19 mouse cellular contexts compared by ENCODE assay signal in the genomic region with DNA sequence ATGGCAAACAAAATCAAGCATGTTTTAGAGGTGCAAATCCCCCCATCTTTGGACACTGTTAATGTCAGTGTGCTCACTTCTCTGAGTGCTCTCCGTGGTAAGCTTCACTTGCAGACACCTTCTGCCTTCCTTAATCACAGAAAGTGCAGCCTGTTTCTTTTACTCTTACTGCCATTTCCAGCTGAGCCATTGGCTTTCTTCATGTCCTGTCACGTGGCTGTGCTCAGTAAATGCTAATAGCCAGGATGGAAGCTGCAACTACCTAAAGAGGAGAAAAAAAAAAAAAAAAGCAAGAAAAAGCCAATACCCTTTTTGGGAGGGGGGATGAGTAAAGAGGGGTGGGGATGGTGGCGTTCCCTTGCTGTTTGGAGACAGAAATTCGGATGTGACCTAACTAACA.
DNase-seq lines count a peak whose midpoint lies in the region; ATAC-seq lines count a peak whose summit lies in the region.
"Had no signal": no experiment of that assay in that cellular context is flagged by ENCODE, and none has a peak within 500 bp of the region (broad histone marks: within the 10 kb centered on the region; RNA-seq: fewer than 3 reads in every experiment).

No protein-coding gene starts in this region.

- no peak overlapping the region for H3K9ac ChIP-seq in midbrain, embryonic 13.5 days (replicated peaks)
- H3K9ac ChIP-seq in midbrain, embryonic 15.5 days: no peak overlapping the region
- H3K9ac ChIP-seq: limb, embryonic 13.5 days; liver, embryonic 12.5 days; stomach, embryonic 15.5 days had no signal

- H3K4me3 ChIP-seq in midbrain, embryonic 13.5 days (replicated peaks): no peak overlapping the region
- no peak overlapping the region for H3K4me3 ChIP-seq in midbrain, embryonic 10.5 days
- H3K4me3 ChIP-seq in midbrain, embryonic 15.5 days: no peak overlapping the region
- H3K4me3 ChIP-seq: limb, embryonic 13.5 days; liver, embryonic 12.5 days; stomach, embryonic 15.5 days had no signal

- peak; percentile 14 for DNase-seq in heart, adult 11 months
- DNase-seq in heart, postnatal 36 days: no peak
- DNase-seq in midbrain, embryonic 10.5 days (ENCODE audit: low spot score): no peak
- no peak for DNase-seq in cerebellum, adult 9-10 months
- DNase-seq in adrenal gland, postnatal 14 days: no peak
- DNase-seq: adrenal gland, adult 8-10 months; cerebellum, adult 2 months; gastrocnemius, postnatal 10 days; layer of hippocampus, adult 9-11 months; lung, adult 2 months; thymus, postnatal 25 days had no signal

- H3K4me2 ChIP-seq in midbrain, embryonic 13.5 days (replicated peaks): no peak overlapping the region
- H3K4me2 ChIP-seq in midbrain, embryonic 15.5 days: no peak overlapping the region
- H3K4me2 ChIP-seq: heart, embryonic 11.5 days; limb, embryonic 13.5 days; liver, embryonic 12.5 days; stomach, embryonic 15.5 days had no signal

- no peaks in the 10 kb centered on the region for H3K27me3 ChIP-seq in midbrain, embryonic 13.5 days
- no peaks in the 10 kb centered on the region for H3K27me3 ChIP-seq in midbrain, embryonic 10.5 days (ENCODE audit: low read depth, poor library complexity, severe bottlenecking)
- no peaks in the 10 kb centered on the region for H3K27me3 ChIP-seq in midbrain, embryonic 15.5 days (replicated peaks)
- H3K27me3 ChIP-seq: limb, embryonic 13.5 days; liver, embryonic 12.5 days; stomach, embryonic 15.5 days had no signal

- H3K36me3 ChIP-seq in midbrain, embryonic 13.5 days: no peaks in the 10 kb centered on the region
- H3K36me3 ChIP-seq in midbrain, embryonic 10.5 days: no peaks in the 10 kb centered on the region
- H3K36me3 ChIP-seq in midbrain, embryonic 15.5 days (replicated peaks): no peaks in the 10 kb centered on the region
- H3K36me3 ChIP-seq: limb, embryonic 13.5 days; liver, embryonic 12.5 days; stomach, embryonic 15.5 days had no signal

- 48% methylated on average over 4 of the region's 4 CpGs for WGBS in midbrain, embryonic 13.5 days
- 62% methylated on average over 4 of the region's 4 CpGs for whole genome bisulfite sequencing in midbrain, embryonic 10.5 days
- 41% methylated on average over 4 of the region's 4 CpGs for WGBS in midbrain, embryonic 15.5 days

- ATAC-seq in midbrain, embryonic 13.5 days: peak; percentile 18; the same call in 1 of the 2 replicates
- peak; percentile 35; the same call in 1 of the 2 replicates for ATAC-seq in midbrain, embryonic 15.5 days (replicated peaks)
- ATAC-seq: activated CD4-positive, CD25-positive, alpha-beta regulatory T cell, adult 4 months; liver, embryonic 12.5 days had no signal

- H3K27ac ChIP-seq in midbrain, embryonic 13.5 days: peak overlapping the region; percentile 58; the same call in 1 of the 2 replicates
- no peak overlapping the region for H3K27ac ChIP-seq in midbrain, embryonic 10.5 days (replicated peaks)
- peak overlapping the region; percentile 6; the same call in 1 of the 2 replicates for H3K27ac ChIP-seq in midbrain, embryonic 15.5 days
- H3K27ac ChIP-seq: kidney, postnatal 0 days; limb, embryonic 13.5 days; liver, embryonic 12.5 days; stomach, embryonic 15.5 days had no signal

- H3K4me1 ChIP-seq in midbrain, embryonic 13.5 days (replicated peaks): peaks cover 30% of the 10 kb centered on the region
- peaks cover 19% of the 10 kb centered on the region for H3K4me1 ChIP-seq in midbrain, embryonic 10.5 days
- H3K4me1 ChIP-seq in midbrain, embryonic 15.5 days: peaks cover 22% of the 10 kb centered on the region
- H3K4me1 ChIP-seq: liver, embryonic 12.5 days; stomach, embryonic 15.5 days had no signal

- intact Hi-C loops in heart, postnatal 36 days (cut with DNase I): no loop called here

- H3K9me3 ChIP-seq in midbrain, embryonic 13.5 days: no peaks in the 10 kb centered on the region
- no peaks in the 10 kb centered on the region for H3K9me3 ChIP-seq in midbrain, embryonic 10.5 days (replicated peaks)
- no peaks in the 10 kb centered on the region for H3K9me3 ChIP-seq in midbrain, embryonic 15.5 days
- H3K9me3 ChIP-seq: limb, embryonic 13.5 days; liver, embryonic 12.5 days; stomach, embryonic 15.5 days had no signal
